Mouse (Mus musculus) T-helper 2 cell (primary cell): ENCODE measurements around the gene Acaca.

ENCODE experiments used
- in situ Hi-C: fragments of 300-600 bp; cut with MboI, MseI; formaldehyde crosslinking; loops from one replicate; pipeline ENCODE4 v1.15.1; 2025; ENCODE audit warnings: high pct_unique_total_duplicates

The Acaca gene

DNA sequence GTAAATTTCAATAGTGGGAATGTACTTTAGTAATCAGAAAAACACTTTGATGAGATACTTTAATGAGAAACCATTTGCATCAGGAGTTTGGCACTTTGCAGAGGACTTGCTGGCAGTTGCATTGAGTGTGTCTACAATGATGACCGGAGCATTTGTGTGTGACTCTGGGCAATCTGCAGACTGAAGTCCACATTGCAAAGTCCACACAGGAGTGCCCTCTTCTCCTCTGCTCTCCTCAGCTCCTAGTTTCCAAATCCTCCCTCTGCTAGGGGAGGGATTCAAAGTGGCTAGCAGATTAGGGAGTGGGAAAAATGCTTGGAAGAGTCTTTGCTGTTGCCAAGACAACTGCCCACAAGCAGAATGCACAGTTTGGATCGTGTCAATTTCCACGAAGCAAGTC is 16.6 kb downstream of the Acaca start:
- in situ Hi-C loops: no loop called here

DNA sequence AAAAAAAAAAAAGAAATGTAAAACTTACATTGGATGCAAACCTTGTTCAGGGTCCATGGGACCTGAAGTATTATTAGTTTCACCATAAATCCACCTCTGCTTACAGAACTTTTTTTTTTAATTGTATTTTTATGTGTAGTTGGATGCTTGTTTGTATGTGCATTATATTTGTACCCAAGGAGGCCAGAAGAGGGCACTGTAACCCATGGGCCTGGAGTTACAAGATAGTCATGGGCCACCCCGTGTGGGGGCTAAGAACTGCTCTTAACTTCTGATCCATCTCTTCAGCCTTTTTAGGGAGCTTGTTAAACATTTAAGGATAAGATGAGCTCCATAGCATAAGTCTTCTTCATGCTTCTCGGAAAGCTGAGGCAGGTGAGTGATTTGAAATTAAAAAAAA is 21.4 kb downstream of the Acaca start:
- in situ Hi-C loops: no loop called here

DNA sequence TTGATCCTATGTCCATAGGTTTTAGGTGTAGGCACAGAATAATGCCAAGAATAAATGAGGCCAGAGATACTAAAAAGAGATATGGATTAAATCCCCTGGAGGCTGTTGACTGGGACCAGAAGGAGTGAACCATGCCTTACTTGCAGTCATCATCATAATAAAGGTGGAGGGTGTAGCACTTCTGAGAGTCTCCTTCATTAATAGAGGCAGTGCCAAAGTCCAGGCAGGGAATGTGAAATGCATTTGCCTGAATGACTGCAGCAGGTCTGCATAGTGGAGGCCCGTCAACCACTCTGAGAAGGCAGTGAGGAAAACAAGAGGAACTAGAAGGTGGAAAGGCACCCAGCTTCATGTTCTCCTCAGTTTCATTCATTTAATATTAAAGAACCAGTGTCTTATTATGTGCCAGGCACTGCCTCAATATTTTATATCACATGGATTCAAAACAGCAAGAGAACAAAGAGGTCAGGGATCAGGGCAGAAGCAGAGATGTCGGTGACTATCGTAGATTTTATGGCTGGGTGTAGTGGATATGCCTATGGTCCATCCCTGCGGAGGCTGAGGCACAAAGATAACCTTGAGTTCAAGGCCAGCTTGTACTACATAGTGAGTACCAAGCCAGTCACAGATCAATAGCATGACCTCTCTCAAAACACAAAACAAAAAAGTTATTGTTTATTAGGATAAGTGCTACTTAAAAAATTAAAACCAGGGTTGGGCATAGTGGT is 27.2 kb downstream of the Acaca start:
- in situ Hi-C loops: no loop called here

DNA sequence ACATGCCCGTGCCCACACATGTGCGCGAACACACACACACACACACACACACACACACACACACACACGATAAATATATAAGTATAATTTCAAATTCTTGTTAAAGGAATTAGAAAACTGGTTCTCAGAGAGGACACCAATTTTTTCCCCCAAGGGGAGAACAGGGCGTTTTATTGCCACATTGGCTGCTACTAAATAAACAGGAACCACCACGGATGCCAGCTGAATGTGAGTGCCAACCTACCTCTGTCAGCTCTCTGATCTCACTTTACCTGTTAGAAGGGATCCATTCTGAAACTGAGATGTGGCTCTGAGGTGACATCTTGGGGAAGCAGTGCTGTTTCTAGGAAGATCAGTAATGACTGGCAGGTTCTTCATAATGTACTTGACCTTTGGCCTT is 34.7 kb downstream of the Acaca start:
- in situ Hi-C loops: no loop called here

DNA sequence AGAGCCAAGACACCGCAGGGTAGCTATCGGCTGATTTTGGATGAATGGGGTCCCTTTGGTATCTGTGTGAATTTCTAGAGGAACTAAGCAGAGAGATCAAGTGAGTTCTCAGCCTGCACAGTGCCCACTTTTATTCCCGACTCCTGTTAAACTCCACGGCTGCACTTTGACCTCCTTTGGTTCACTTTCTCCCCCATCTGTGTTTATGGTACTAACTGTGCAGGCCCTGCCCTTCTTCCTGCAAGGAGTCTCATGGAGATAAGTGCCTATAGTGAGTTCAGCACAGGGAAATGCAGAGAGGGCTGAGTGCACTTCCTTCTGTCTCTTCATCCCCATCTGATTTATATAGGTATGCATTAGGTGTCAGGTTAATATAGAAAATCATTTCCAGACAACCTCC is 35.1 kb downstream of the Acaca start:
- in situ Hi-C loops: no loop called here

DNA sequence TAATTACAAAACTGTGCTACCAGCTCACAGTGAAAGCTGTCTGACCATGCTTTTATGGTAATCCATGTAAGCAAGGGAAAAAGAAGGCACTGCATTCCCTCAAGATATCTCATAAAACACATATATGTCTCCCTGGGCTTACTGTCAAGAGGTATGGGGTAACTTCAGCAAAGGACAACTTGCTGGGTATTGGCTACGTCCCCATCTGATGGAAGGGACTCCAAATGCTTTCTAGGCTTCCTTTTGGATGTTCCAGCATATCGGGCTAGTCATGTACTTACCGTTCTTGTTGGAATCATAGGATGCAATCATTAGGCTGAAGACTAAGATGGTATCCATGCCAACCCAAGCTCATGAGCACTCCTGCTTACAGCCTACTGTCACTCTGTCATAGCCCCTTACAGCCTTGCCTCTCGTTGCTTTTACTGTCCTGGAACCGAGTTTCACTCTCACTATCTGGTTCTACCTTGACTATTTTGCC is 37.6 kb downstream of the Acaca start, which contains the start of gene Gm11437:
Gm11437 (minus strand) TSS at position 431 of the 481 bp plus-strand sequence.
- in situ Hi-C loops: no loop called here

DNA sequence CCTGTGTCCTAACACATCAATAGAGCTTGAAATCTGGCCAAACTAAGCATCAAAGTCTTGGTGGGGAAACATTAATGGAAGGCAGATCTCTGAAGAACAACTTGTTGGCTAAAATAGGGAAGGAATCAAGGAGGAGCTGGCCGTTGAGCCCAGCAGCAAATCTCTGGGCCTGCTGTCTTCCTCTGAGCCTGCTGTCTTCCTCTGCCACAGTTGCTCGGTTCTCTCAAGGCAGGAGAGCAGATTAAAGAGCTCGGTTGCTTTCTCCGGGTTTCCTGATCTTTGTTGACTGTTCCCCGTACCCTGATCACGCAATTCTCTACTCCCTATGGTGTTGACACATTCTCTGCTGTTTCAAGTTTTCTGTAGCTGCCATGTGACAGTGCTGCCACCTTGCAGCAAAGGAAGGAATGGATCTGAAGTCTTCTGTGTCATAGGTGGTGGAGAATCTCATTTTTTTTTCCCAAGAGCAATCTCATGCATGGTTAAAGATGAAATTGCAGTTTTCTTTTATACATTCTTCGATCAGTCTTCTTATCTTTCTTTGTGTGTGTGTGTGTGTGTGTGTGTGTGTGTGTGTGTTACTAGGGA is 39.3 kb downstream of the Acaca start:
- in situ Hi-C loops: no loop called here

DNA sequence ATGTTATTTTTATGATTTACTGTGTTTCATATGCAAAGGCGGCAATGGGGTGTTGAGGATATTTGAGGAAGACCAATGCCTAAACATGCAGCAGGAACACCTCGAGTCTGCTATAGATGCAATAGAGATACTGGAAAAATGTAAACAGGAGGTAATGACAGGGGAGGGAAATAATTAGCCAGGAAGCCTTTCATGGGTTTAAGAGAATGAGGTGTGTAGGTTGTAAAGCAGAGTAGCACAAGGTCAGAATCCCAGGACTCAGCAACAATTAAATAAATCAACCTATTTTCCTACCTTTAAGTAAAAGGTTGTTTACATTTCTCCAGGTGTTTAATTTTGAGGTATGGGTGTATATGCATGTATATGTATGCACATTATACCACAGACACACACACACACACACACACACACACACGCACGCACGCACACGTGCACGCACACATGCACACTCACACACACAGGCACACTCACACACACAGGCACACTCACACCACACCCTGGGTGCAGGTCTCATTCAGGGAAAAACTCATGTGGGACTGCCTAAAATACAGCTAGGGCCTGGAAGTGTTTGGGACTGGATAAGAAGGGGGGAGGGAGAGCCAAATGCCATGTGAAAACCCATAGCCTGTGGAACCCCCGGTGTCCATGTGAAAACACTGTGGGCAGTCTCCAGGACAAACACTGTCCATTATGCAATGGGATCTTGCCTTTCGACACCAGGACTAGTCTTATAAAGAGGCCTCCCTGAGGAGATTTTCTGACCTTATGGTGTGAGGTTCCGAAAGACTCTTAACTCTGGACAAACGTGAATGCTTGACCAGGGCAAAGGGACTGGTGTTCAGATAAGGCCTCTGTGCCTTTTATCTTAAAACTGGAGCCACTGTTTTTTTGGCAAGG is 43.3 kb downstream of the Acaca start:
- in situ Hi-C loops: no loop called here

DNA sequence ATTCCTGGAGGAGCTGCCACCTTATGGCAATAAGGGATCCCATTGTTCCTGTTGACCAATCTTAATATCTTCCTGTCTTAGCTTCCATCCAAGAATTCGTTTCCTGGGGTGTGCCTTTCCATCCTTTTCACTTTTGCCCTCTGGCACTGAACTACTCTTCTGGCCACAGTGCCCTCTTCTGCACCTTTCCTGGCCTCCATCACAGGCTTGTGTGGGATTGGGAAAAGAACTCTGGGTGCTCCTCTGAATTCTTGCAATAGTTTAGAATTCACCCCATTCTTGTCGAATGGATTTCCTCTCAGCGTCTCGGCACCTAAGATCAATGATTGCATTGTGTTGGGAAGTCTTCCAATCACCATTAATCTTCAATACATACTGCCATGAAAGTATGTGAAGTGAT is 49.1 kb downstream of the Acaca start:
- in situ Hi-C loops: no loop called here

DNA sequence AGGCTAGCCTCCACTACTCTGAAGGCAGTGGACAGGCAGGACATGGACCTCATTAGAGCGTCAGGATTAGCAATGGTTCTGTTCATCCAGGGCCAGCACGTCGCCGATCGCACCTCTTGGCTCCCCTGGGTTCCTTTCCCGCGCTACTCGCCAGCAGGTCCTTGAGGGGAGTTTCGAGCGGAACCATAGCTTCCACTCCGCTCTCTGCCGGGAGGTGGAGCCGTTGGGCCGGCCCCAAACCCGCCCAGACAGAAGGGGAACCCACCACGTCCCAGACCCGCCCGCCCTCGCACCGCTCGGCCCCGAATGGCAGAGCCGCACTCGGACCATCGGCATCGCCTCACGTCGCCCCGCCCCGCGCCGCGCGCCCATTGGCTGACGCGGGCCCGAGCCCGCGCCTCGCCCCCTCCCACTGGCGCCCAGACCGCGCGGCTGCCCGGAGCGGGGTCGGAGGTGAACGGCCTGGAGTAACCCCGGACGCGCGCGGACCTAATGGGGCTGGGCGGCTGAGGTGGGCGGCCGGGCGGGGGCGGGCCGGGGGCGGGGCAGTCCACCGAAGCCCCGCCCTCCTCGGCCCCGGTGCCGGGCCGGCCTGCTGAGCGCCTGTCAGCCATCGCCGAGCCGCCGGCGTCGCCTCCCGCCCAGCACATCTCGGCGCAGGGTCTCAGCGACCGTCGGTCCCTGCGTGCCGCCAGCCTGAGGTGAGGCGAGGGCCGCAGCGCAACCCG is 49.9 kb downstream of the Acaca start:
- in situ Hi-C loops: no loop called here

DNA sequence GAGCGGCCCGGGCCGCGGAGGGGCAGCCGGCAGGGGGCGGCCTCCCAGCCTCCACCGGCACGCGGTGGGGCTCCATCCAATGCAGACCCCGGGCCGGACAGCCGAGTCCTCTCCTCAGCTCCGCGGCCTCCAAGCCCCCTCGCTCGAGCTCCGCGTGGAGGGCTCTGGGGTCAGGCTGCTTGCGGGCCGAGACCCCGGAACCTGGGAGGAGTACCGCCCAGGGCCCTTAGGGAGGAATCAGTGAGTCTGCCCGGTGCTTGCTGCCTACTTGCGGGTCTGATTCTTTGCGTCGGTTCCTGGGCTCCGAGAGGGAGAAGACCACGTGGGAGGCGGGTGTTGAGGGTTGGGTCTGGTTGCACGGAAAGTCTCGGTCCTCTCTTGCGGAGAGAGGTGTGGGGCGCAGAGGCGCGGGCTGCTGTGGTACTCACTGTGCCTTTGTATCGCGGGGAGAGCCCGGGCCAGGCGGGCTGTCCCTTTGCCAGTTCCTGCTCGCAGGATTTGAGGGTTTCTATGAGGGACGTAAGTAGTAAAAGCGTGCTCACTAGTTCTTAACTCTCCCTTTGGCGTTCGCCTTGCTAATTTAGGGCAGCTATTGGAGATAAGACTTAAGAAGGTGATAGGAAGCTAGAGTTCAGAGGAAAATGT is 50.6 kb downstream of the Acaca start:
- in situ Hi-C loops: no loop called here

DNA sequence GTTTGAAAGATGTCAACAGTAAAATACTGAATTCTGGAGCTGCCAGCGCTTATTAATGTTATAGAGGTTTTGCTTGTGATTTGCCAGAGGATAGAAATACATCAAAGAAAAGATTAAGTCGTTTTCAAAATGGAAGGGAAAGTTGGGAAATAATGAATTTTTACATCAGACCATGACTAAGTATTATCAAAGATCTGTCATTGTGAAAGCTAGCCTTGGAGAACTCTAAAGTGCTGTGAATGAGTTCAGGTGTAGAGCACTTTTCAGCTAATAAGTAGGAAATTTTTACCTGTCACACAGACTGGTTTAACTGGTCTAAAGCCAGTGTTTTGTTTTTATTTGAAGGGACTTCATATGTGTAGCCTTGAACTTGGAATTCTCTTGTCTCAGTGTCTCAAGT is 51.8 kb downstream of the Acaca start:
- in situ Hi-C loops: no loop called here

DNA sequence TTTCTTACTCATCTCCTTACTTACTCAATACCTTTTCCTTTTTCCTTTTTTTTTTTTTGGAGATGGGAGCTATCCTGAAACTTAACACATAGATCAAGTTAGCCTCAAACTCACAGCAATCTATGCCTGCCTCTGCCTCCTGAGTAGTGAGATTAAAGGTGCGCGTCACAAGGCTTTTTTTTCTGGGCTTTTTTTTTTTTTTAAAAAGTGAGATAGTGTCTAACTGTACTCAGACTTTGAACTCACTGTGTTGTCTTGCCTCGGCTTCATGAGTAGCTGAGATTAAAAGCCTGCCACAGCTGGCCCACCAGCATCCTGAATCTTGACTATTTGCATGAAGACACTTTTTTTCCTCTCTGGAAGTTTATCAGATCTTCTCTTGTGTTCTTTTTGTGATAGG is 59.1 kb downstream of the Acaca start:
- in situ Hi-C loops: no loop called here

DNA sequence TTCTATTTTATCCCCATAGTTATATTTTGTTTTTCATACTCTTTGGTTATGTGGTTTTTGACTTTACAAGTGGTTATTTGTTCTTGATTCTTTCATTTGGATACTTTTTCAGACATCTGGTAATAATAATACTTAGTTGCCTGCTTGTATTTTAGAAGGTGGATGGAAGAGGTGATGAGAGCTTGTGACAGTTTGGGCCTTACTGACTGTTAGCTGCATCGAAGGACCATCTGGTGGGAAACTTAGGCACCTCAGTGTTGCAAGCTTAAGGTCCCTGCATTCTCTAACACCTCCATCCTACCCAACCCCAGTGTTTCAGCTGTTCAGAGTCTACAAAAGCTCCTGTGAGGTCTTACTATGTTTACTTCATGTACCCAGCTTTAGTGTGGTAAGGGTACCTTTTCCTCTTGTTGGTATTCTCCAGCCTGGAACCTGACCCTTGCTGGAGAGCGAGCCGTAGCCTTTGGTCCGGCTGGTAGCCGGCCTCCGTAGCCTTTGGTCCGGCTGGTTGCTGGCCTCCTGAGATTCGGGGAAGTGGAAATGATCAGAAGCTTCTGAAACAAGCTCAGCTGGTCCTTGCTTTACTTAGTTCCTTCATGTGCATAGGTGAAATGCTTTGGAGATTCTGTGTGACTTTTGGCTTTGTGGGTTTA is 61.2 kb downstream of the Acaca start:
- in situ Hi-C loops: no loop called here

DNA sequence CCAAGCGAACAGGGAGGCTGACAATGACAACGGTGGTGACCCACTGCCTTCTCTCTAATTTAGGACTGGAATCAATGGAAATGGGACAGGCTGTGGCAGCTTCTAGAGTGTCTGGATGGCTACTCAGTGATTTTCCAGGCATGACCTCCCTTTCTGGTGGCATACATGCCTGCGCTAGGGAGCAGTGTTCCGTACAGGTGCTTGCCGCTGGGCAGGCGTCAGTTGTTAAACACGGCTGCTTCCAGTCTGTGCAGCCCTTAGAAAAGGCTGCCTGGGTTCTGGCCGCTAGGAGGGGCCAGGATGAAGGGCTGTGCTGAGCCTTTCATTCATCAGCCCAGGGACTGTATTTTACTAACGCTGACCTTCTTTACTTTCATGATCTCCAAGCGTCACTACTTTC is 63.8 kb downstream of the Acaca start:
- in situ Hi-C loops: no loop called here

DNA sequence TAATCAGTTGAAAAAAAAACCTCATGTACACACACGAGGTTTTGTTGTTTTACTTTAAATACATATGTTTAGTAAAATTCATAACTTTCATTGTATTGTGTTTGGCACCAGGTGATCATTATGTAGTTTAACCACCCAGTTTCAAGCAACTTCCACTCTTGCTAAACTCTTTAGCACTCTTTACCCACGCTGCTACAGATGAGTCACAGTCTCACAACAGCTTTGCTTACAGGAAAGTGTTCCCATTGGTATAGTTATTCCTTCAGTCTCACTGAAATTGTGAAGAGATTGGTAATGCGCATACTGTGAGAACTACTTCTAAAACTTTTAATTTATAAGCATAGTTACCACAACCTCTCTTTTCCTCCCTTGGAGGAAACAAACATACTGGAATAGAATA is 65.3 kb downstream of the Acaca start:
- in situ Hi-C loops: no loop called here

DNA sequence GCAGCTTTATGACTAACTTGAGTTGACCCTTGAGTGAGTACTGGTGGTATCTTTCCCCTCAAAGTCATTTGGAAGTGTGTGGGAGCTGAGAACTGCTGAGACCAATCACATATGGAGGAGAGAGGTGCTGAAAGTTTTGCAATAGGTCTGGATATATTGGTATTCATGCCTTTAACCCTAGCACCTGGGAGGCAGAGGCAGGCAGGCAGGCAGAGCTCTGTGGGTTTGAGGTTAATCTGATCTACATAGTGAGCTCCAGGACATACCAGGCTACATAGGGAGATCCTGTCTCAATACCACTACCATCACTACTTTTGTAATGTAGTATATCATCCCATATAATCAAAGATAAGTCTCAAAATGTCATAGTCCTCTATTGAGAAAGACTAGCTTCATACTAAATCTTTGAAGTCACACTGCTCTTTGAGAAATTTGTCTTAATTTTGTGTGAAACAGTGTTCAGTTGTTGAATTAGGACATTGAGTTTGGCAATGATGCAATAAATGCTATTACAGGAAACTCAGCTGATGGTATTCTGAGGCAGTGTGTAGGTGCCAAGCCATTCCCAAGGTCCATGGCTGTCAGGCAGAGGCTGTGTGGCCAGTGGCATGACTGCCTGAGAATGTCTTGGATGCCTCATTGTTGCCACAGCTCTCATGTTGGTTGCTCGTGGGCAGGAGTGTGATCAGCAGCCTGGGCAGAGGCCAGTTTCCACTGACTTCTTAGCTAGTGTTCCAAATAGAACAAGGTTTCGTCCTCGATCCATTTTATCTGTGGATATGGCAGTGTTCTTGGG is 68.3 kb downstream of the Acaca start:
- in situ Hi-C loops: no loop called here

DNA sequence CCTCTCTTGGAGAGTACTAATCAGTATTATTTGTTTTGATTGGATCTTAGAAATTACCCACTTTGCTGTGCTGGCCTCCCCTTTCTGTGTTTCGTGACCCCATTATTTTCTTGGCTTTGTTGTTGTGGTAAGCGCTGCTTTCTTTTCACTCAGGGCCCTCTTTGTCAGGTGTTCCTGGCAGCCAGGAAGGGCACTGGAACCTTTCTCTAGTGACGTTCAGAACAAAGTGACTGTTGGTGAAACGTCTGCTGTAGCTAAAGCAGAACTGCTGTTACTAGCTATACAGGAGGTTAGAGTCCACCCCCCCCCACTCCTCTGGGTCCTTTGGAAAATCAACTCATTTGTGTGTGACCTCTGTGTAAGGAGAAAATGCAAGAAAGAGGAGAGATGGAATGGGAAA is 76.3 kb downstream of the Acaca start:
- in situ Hi-C loops: no loop called here

DNA sequence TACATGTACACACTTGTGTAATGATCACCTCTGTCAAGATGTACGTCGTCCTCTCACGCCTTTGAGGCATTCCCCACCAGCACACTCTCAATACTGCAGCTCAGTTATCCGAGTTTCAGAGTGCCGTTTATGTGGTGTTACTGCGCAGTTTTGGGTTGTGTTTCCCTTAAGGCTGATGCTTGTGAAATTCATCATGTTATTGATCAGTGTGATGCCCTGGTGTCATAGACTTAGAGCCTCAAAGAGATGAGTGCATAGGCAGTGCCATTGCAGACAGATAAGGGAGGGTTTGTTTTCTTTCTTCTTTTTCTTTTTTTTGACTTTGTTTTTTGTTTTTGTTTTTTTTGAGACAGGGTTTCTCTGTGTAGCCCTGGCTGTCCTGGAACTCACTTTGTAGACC is 81.4 kb downstream of the Acaca start:
- in situ Hi-C loops: no loop called here

DNA sequence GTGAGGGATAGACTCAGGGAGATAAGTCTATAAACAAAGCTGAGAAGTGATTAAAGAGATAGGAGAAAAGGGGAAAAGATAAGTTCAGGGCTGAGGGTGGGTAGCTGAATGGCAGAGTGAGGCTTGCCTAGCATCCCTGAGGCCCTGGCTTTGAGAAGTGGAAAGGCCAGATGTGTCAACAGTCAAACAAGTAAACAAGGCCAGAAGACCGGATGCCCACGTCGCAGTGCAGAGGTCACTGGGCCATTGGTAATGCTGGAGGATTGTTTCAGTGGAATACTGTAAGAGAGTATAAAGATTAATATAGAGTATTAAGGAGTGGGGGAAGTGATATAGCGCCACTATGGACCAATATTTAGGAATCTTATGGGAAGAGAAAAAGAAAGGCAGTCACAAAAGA is 89.5 kb downstream of the Acaca start:
- in situ Hi-C loops: no loop called here
